Mouse (Mus musculus) mature B cell (primary cell): ENCODE results near the gene Plcb3.

Experiments used
- in situ Hi-C: fragments of 300-500 bp; cut with MboI; formaldehyde crosslinking; loops from 2 replicates; pipeline ENCODE4 v1.14.3; 2019

Gene Plcb3

DNA sequence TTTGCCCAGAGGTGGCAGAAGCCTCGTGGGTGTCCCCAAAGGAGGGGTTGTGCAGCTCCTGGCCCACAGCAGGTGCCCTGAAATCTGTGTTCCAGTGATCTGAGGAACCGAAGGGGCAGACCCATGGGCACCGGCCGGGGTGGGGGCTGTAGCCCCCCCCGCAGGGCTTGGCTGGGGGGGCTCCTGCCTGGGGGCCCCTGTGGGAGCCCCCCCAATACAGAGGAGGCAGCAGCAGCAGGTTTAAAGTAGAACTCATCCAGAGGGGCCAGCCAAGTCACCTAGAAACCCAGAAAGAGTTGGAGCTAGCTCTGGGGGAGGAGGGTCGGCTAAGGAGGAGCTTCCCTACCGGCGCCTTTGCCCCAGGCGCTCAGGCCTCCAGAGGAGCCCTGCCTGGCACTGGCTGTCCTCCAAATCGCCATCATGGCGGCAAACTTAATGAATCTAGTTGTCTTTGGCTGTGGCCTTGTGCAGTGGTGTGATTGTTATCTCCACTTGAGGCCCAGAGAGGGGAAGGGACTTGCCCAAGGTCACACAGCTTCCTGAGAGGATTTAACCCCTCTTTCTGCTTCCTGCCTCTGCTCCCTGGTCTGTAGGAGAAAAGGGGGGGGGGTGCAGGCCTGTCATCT is 5.7 kb downstream of the Plcb3 start:
- in situ Hi-C loops = no loop called here

DNA sequence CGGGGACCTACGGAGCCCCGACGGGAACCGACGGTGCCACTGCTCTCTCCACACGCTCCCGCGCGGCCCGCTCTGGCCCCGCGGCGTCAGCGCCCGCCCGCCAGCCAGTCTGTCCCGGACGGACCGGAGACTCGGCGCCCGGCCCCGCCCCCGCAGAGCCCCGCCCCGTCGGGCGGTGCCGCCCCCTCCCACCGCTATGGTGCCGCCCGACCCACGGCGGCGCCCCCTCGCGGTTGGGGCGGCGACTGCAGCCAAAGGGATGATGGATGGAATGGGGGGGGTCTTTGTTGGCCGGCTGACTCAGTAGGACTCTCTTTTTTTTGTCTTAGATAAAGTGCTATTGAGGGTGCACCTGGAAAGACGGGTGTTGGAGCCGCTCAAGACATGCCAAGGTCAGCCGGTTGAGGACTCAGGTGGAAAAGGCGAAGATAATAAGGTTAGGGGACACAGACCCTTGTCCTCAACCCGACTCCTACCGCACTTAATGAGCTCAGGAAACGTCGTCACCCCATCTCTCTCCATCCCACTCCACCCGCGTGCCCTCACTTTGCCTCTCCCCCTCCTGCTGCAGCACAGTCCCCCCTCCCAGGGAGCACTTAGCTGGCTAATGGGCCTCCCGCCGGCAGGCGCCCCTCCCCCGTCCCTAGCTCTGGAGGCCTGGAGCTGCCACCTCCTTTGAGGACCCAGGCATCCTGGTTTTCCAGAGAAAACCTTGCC is 6.4 kb downstream of the Plcb3 start:
- in situ Hi-C loops = no loop called here

DNA sequence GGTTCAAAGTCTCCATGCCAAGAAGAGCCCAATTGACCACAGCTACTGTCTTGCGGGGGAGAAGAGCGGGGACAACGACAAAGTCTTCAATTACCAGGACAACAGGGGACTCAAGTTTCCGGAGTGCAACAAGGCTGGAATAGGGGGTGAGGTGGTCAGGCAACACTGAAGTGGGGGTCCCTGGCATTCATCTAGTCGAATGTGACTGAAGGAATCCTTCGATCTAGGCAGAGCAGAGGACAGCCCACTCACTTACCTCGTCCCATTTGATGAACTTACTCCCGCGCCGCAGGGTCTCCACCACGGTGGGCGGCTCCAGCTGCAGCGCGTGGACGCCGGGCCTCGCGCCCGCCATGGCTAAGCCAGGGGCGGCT is 7.0 kb downstream of the Plcb3 start:
- in situ Hi-C loops = no loop called here

DNA sequence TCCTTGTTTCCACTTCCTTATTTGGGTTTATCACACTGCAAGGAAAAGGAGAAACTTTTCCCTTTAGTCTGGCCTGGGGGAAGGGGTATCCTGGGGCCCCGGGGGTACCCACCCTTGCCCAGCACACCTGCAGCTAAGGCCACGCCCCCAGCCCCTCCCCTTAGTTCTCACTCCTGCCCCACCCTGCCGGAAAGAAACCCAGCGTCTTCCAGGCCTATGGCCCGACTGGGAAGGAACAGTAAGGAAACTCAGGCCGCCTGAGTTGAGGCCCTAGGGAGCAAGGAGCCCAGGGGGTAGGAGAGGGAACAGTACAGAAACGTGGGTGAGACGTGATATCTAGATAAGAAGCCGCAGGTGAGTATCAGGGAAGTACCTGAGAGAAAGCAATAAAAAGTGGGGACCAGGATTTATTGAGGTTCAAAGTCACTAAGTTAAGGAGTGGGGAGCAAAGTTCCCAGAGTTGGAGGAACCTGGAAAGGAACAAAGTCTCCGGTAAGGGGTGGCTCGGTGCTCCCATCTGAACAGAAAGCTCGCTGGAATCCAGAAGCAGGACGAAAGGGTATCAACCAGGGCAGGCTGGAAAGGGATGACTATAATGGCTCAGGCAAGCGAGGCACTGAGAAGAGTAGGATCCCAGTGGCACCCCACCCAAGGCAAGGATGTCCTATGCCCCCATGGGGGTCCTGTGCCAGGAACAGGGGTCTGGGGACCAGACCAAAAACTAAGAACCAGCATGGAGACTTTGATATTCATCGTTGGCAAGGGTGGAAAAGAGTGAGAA is 7.6 kb downstream of the Plcb3 start:
- in situ Hi-C loops = no loop called here

DNA sequence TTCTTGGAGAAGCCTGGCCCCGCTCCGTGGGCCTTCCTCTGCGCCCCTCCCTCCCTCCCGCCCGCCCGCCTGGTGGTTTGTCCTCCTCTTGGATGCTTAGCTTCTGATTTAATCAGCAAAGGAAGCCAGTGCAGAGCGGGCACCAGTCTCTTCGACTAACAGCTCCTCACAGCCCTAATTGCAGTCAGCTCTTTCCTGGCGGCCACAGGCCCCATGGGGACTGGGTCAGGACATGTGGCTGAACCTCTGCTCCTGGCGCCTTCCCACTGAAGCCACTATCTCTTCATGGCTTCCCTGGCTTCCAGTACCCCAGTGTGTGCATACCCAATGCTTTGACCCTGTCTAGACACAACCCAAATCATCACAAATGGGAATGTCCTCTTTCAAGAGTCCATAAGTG is 19.8 kb downstream of the Plcb3 start:
- in situ Hi-C loops = no loop called here

DNA sequence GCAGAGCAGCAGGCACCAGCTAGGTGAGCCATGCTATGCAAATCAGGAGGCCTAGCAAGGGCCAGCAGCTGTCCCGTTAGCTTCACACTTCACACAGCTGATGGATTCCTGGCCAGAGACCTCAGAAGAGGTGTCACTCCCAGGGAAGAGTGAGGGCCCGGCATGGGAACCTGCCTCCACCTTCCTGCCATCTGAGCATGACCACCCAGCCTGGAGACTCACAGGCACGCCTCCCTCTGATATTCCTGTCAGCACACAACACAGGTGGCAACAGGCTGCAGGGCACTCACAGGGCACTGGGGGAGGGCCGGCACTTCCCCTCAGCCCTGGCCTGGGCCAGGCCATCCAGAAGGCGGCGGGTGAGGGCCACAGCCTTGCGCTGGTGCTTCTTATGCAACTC is 20.8 kb downstream of the Plcb3 start:
- in situ Hi-C loops = no loop called here

DNA sequence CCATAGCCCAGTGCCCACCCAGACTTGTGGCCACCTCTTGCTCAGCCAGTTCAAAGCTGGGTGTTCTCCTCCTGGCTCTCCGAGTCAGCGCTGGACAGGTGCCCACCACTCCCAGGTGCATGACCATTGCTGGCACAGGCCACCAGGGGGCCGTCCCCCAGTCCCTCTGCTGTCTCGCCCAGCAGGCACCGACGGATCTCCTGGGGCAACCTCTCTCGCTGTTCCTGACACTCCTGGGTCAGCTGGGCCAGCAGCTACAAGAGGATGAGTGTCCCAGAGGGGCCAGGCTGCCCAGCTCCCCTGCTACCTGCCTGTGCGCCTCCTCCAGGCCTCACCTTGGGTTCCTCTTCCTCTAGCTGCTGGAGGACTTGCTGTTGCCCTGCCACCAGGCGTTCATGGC is 22.2 kb downstream of the Plcb3 start:
- in situ Hi-C loops = no loop called here

DNA sequence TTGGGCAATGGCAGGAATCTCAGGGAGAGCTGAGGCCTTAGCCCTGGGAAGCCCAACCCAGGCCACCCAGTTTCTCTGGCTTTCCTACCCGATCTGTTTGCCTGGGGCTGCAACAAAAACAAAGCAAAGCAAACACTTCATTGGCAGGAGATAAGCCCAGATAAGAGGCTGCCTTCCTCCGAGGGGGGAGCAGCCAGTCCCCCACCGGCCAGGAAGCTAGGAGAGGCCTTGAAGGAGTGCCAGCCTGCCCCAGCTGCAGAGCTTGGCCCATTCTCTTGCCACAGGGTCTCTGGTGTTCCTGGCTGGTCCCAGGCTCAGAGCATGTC is 23.6 kb downstream of the Plcb3 start:
- in situ Hi-C loops = no loop called here

DNA sequence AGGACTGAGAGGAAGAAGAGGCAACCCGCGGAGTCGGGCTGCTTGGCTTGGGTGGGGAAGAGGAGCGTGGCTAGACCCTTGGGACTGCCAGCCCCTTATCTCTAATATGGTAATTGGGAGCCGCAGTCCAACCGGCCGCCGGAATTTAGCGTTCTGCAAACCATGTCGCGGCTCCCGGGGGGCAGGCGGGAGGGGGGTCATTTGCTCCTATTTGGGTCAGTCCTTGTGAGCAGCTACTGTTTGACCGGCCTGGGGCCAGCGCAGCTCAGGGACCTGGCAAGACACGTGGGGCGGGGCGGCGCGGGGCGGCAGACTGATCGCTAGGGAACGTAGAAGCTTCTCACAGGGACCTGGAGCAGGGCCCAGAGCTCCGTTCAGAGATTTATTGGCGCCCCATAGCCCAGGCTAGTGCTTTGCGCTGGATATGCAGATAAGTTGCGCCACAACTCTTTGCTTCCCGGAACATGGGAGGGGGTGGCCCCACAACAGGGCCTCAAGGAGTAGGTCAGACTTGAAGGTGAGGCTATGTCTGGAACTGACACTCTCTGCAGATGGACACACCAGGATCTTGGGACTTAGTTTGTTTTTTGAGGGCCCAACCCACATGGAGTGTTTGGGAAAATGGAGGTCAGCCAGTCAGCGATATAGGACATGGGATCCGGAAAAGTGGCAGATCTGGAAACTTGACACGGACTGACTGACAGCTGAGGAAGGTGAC is 24.1 kb downstream of the Plcb3 start:
- in situ Hi-C loops = no loop called here

DNA sequence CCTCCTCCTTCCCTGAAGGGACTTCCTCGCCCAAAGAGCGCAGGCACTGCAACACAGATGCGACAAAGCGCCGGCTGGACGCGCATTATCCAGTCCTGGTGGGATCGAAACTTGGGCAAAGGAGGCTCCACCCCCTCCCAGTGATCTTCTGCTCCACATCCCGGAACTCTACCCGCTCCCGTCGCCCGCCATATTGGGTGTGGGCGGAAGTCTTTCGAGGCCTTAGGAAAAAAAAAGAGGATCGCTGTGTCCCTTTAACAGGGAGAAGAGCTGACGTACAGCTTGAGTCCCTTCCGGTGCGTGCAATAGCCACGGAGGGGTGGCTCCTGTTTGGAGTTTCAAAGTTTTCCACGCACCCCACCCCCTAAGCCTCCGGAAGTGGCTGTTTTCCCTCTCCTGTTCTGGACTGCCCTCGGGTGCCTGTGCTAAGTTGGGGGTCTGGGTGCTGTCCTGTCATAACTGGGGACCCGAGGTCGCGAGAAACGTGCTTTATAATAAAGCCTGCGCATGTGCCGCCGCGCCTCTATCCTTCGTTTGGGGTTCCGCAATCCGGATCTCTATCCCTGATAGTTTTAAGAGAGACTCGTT is 24.8 kb downstream of the Plcb3 start:
- in situ Hi-C loops = no loop called here

DNA sequence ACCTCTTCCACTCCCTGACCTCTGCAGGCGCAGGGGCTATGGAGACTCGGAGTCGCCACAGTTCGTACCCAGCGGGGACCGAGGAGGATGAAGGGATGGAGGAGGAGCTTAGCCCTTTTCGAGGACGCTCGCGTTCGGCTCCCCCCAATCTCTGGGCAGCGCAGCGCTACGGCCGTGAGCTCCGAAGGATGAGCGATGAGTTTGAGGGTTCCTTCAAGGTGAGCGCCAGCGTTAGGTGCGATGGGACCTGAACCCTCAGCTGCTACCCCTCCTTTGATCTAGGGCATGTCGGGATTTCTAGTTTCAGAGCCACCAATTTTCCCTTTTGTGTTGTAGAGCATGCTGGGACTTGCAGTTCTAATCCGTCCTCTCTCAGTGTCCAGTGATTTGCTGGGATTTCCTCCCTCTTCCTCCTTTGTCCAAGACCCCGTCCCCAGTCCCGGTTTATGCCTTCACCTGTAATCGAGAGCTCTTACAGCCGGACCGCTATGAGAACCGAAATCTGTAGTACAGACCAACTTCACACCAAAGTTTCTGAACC is 25.6 kb downstream of the Plcb3 start:
- in situ Hi-C loops = no loop called here

DNA sequence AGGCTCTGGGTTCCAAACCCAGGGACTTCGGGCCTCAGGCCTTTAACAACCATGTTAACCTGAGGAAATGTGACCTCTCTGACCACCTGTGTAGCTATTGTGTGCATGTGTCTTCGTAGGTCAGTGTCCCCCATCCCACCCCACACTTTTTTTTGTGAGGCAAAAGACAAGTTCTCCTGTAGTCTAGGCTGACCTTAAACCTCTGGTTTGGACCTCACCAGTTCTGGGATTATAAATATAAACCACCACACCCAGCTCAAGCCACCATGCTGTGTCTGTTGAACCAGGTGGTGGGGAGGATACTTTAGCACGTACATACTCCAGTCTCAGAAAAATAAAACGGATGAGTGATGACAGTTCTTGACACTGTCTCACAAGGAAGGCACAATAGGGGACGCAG is 26.3 kb downstream of the Plcb3 start:
- in situ Hi-C loops = no loop called here

DNA sequence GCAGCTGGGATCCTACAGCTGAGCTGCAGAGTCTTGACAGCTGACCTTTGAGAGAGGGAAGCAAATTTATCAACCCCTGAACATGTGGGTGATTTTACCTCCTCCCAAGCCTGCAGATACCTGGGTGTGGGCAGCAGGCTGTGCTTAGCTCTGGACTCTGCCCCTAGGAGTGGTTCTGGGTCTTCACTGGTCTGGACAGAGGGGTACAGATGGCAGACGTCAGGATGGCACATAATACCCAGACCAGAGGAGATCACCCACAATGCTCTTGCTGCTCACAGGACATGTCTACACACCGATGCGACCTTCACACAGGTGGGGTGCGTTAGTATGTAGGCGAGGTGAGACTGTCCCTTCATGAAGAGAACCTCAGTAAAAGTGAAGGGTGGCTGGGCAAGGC is 26.7 kb downstream of the Plcb3 start:
- in situ Hi-C loops = no loop called here

DNA sequence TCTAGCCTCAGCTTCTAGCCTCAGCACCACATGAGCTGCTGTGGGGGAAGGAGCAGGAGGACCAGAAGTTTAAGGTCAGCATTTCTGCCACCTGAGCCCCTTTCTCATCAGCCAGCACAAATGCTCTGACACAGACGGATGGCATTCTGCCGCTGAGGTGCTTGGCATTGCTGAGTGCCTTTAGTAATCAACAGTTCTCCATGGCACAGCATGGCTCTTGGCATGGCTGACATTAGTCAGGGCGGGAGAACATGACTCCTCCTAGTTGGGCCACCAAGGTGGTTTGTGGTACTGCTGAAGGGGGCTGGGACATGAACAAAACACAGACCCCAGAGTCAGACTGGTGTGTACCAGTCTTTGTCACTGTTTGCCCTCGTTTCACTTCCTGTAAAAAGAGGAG is 28.1 kb downstream of the Plcb3 start:
- in situ Hi-C loops = no loop called here

DNA sequence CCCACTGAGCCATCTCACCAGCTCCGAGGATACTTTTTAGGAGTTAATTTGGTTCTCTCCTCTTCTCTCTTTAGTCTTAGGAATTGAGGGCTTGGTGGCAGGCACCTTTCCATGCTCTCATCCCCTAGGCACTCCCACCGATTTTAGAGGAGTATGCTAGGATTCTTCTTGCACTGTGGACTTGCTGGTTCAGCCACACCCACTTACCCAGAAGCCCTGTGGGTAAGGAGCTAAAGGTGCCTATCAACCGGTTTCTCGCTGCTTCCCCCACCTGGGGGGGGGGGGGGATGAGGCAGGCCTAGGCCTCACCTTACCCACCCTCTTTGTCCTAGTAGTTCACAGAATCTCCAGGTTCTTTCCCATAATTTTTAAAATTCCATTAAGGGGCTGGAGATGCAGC is 28.5 kb downstream of the Plcb3 start:
- in situ Hi-C loops = no loop called here

DNA sequence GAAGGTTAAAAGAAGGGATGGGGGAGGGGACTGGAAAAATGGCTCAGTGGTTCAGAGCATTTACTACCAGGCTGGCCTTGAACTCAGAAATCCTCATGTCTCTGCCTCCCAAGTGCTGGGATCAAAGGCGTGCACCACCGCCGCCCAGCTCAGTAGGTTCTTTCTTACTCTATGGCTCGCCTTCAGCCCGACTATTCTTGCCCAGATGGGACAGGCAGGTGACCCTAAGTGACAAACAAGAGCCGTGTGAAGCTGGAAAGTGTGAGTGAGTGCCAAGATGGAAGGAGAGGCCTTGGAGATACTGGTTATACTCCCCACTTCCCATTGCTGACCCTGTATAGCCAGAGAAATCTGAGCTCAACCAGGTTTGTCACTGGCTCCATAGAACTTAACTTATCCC is 32.6 kb downstream of the Plcb3 start:
- in situ Hi-C loops = no loop called here

DNA sequence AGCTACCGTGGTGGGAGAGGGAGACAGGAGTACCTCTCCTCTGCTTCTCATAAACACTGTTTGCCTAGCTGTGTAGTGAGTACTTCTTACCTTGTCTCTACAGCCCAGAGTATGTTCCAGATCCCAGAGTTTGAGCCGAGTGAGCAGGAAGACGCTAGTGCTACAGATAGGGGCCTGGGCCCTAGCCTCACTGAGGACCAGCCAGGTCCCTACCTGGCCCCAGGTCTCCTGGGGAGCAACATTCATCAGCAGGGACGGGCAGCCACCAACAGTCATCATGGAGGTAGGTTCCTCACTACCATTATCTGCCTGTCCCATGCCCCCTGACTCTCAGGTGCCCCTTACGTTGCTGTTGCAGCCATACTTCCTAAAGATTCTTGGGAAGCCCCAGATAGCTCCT is 33.5 kb downstream of the Plcb3 start:
- in situ Hi-C loops = no loop called here

DNA sequence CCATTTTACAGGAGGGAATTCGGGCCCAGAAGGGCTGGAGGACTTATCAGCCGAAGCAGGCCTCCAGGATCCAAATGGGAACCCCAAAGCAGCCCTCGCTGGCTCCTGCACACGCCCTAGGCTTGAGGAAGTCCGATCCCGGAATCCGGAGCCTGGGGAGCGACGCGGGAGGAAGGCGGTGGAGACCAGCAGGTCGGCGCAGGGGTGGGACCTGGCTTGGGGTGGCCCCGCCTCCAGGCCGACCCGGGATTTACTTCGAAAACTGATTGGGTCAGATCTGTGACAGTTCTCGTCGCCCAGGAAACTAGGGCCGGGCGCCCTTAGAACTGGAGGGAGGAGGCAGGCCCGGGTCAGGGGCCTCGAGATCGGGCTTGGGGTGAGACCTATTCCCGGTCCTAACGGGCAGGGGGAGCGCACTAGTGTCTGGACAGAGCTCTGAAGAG is 34.0 kb downstream of the Plcb3 start, which contains the start of gene Gpr137:
Gpr137 (minus strand) TSS at position 232 of the 443 bp plus-strand sequence.
- in situ Hi-C loops = no loop called here

DNA sequence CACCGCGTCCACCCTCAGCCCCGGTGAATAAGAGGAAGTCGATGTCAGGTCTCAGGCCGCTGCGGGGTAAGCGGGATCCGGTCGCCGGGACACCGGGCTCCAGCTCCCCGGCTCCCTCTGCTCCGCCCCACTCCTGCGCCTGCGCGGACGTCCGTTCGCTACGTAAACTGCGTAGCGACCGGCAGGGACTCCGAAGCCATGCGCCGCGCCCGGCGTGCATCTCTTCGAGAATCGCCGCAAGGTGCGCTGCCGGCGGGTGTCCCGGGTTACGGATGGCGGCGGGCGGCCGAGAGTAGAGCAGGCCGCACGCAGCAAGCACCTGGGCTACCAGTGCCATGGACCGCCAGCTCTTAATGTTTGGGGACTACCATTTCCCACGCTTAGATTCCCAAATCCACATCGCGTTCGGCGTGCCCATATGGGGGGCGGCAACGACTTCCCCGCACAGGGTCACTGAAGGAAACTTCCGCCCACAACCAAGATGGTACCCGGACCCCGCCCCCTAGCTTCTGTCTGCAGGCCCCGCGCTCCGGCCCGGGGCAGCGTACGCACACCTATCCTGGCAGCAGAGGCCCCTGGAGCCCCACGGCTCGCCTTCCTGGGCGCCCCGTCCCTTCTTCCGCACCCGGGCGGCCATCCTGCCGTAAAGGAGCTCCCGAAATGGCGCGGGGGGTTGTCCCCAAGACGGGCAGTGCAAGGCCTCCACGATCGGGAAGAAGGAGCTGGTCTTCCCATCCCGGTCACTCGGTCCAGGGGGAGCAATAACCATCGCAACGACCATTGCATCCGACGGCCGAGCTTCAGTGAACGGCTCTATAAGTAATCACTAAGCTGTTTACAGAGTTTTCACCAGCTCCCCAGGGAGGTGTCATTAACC is 34.7 kb downstream of the Plcb3 start, which contains the start of gene Bad:
Bad (plus strand) TSS at position 490 of the 877 bp plus-strand sequence.
- in situ Hi-C loops = no loop called here

DNA sequence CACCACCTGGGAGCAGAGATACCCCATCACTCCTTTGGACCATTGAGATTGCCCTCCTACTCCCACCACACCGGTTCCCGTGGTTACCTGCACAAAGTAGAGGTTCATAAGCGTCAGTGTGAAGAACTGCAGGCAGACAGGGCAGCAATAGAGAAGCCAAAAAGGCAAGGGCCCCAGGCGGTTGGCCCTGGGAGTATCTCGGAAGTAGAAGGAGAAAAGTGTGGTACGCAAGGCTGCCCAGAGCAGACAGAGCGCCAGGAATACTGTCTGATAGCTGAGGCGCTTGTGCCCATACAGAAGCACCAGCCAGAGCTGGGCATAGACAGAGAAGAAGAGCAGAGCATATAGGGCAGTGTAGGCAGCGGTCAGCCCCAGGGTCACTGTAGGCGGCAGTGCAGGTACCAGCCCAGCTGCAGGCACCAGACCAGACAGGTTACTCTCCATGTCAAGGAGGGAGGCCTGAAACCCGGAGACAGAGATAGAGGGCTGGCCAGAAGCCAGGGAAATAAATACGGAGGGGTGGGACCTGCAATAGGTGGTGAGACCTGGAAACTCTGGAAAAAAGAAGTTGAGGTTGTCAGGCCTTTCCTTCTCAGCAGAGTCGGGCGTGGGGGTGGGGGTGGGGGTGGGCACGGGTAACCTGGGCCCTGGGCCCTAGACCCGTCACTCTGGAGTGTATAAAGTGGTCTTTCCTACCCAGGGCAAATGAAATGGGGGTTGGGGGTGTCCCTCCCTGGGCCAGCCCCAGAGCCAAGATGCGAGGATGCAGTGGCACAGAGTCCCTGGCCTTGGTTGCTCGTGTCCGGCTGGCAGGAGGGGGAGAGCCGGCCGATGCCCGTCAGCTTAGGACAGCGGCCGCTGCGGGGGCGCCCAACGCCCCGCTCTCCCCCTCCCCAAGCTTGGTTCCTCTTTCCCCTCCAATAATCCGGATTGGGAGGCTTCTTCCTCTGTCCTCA is 35.6 kb downstream of the Plcb3 start:
- in situ Hi-C loops = no loop called here
